Mouse (Mus musculus) kidney, postnatal 4 days (tissue): ENCODE data around the gene B4galnt4.

ENCODE experiments used
- DNase-seq, 2 experiments: peaks; one replicate each; pipeline ENCODE4 v3.0.0; 2021; ENCODE audit warnings: mixed read lengths in 2 of 2

B4galnt4 gene

DNA sequence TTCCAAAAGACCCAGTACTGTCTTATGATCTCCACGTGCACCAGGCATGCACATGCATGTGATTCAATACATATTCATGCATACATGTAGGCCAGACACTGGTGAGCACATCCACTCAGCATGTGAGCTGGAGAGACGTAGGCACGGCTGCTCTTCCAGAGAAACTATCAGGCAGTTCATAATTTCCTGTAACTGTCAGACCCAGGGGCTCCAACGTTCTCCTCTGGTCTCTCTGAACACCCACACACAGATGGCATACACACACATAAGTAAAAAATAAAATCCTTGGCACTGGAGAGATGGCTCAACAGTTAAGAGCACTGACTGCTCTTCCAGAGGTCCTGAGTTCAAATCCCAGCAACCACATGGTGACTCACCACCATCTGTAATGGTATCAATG is 12.9 kb downstream of the B4galnt4 start:
- no peak for DNase-seq

DNA sequence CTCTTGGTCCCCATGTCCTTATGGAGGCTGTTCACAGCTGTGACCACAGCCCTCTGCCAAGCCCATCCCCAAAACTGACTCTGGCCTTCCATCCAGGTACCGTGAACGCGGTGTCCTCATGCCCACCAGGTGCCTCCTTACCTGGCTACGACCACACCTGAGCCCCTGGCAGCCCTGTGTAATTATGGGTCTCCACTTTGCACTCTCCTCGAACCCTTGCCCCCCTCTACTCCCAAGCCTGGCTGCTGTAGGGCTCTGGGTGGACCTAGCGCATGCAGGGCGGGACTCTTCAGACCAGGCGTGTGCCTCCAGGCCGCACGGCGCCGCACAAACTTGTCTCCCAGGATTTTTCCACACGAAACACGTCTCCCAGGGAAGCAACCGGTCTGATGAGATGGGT is 16.9 kb downstream of the B4galnt4 start, which contains the start of gene Pkp3:
TSS of gene Pkp3 (plus strand) at position 378 of the 400 bp plus-strand sequence.
- DNase-seq = no peak

DNA sequence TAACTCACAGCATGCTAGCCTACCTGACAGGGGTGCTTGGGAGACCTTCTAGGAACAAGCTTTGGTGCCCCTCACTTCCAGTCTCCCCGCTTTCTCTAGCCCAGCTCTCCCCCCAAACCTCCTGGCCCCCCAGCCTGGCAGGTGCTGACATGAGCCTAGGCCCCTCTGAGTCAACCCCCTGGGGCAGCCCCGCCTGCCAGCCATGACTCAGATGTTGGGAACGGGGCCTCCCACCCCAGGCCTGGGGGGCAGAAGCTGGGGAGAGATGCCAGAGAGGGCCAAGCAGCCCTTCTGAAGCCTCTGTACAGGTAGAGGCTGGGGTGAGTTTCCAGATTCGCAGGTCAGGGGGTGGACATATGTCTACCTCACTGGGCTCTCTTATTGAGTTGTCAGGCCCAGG is 18.0 kb downstream of the B4galnt4 start:
- DNase-seq = no peak

DNA sequence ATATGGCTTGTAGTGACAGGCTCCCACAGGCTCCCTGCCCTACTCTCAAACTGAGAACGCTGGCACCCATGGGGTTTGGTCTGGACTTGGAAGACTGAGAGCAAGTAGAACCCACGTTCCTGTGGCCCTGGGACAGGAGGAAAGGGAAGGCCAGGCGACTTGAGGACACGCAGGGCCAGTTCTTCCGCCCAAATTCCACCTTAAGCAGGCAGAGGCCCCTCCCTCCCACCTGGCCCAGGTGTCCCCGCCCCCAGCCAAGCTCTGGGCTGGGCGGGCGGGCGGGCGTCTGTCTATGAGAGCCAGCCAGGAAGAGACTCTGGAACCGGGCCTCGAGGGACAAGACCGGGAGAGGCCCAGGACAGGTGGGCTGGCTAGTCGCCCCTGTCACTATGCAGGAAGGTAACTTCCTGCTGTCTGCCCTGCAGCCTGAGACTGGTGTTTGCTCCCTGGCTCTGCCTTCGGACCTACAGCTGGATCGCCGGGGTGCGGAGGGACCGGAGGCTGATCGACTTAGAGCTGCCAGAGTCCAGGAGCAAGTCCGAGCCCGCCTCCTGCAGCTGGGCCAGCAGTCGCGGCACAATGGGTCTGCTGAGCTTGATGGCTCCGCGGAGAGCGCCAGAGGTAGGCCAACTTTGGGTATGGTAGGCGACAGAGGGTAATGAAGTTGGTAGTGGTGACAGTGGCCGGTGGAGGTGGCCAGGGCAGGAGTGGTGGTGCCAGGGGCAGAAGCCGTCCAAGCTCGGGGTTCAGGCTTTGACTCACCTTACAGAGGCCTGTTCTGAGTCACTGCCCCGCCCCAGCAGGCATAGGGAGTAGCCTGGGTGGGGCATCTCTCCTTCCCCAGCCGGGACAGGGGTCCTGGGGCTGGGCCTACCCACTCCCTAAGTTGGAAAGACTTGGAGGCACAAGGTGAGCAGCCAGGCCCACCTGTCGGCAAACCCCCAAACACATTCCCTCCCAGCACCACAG is 18.9 kb downstream of the B4galnt4 start:
- peak; percentile 52 to 73 for DNase-seq

DNA sequence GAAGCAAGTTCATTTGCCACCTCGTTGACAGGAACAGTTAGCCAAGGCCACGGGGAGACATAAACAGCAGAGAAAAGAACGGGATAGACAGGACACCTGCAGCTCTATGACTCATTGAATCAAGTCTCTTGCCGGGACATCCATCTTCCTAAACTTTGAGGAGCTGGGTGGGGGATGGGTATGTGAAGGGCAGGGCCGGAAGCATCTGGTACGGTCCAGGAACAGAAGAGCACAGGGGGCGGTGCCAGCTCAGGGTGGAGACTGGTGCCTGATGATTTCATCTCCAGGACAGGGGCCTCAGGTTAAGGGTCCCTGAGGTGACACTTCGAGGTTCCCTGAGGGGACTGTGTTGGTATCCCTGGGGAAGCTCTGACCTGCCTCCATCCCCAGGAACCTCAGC is 27.0 kb downstream of the B4galnt4 start:
- no peak for DNase-seq

DNA sequence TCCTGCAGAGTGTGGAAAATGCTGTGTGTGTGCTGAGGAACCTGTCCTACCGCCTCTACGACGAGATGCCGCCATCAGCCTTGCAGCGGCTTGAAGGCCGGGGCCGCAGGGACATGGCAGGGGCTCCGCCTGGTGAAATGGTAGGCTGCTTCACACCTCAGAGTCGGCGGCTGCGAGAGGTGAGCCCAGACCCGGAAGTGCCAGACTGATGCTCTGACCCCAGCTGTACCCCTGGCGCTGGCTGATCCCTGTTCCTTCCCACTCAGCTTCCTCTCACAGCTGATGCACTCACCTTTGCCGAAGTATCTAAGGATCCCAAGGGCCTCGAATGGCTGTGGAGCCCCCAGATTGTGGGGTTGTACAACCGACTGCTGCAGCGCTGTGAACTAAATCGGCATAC is 27.6 kb downstream of the B4galnt4 start:
- no peak for DNase-seq

DNA sequence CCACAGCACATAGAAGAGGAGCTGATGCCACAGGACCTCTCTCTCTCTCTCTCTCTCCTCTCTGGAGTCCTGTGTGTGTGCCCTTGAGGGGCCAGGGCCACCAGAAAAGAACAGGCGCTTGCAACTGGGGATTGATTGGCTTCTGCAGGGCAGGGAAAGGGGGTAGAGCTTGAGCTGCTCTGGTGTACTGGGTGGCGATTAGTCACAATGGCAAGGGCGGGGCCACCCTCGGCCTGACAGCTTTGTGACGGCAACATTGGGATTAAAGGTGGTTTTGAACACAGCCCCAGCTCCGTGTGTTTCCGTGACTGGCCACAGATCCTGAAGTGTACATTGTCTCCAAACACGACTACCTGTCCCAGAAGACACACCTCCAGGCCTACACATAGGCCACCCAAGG is 29.3 kb downstream of the B4galnt4 start:
- no peak for DNase-seq

DNA sequence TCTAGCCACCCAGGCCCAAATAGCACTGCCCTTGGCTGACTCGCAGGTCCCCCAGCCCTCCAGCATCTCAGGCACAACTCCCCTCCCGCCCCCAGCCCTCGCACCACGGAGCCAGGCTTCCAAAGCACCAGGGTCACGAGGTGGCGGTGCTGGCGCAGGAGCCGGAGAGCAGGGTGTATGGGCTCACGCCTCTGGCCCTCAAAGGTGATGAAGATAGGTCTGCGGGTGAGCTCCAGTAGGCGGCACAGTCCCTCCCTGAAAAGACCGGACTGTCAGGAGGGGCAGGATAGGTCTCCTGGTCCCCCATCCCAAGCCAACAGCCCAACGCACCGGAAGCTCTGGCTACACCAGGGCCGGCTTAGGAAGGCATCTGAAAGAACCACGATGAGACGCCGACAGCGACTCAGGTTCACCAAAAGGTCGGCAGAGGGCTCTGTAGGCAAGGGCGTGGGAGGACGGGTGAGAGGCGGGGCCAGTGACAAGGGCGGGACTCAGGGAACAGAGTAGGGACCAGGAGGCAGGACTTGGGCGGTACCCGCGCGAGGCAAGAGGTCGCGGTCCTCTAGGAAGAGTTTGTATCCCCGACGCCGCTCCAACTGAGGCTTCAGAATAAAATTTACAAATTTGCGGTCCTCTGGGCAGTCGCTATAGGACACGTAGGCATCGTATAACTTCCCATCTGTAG is 31.3 kb downstream of the B4galnt4 start:
- DNase-seq = peak; percentile 87 to 92

DNA sequence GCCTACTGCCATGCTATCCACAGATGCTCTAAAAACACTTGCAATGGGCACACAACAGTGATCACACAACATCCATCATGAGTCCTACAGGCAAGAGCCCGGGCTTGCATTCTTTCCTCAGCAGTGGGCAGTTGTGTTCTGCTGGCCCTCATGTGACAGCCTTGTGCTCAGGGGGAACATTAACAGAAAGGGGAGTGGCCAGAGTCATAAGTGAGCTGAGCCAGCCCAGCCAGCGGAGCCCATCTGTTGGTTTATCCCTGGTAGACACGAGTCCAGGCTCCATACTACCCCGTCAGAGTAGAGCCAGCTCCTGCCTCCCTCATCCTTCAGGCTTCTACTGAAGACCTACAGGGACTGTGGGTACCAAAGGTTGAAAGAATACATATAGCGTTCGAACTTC is 33.0 kb downstream of the B4galnt4 start:
- DNase-seq = peak; percentile 59 to 71

DNA sequence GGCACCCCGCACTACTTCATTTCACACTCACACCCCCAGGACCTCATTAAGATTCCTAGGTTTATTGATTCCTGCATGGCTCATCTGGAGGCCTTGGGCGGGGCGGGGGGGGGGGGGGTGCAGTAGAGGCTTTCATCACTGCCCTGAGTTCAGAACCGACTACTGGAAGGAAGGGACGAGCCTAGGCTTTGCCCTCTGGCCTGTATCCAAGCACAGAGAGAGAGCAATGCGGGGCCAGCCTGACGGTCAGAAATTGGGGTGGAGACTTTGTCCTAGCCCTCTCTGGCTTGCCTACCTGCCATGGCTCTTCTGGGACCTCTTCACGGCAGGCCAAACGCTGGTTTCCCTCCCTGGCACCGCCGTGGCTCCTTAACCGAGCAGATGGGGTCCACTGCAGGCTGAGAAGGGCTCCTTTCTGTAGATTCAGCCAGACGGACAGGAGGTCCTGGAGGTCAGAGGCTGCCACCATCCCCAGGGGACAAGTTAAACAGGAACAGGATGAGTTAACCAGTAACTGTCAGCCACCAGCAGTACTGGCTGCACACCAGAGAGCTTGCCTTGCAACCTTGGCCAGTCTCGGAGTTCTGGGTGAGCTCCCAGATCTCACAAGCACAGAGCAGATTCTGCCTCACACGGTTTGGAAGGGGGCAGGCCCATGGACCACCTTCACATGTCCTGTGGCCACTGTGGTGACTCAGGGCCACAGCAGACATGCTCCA is 33.7 kb downstream of the B4galnt4 start:
- peak; percentile 55 to 77 for DNase-seq

DNA sequence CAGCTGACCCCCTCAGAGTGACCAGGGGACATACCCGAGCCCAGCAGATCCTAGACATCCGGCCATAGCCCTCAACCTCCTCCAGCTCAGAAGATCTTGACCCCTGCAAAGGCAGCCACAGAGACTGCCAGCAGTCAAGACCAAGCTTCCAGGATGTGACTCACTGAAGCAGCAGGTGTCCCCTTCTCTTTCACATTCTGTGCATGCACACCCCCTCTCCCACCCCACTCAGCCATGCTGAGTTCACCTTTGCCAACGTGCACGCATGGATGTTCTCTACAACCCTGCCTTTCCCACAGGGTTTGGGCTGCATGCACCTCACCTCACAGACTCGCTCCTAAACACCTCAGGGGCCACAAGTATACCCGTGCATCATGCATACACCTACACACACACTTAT is 35.1 kb downstream of the B4galnt4 start:
- no peak for DNase-seq

DNA sequence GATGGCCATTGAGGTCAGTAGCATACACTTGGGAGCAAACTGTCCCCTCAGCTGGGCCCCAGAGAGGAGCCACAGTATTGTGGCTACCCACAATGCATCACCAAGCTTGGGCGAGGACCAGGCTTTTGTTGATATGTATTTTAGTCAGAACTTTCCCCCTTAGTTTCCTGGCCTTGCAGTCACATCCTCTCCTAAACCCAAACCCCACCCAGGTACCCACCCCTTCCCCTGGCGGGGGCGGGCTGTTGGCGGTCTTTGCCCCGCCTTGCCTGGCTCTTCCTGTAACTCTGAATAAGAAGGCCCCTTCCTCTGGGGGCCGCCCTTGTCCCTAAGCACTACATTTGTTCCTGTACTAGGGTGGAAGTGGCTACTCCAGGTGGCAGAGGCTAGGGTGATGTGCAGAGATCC is 35.7 kb downstream of the B4galnt4 start:
- DNase-seq = peak; percentile 63 to 79

DNA sequence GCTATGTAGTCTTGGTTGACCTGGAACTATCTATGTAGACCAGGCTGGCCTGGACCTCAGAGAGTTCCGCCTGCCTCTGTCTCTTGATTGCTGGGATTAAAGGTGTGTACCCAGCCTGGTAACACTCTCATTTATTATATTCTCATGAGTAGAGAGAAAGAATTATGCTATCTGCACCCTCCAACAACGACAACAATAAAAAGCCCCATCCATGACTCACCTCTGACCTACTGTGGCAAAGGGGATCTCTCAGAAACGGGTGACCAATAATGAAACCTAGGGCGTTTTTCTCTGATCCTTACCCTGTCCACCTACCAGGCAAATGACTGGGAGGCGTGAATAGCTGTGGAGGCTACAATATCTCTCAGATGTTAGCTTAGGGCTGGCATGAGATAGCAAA is 36.3 kb downstream of the B4galnt4 start:
- DNase-seq = no peak

DNA sequence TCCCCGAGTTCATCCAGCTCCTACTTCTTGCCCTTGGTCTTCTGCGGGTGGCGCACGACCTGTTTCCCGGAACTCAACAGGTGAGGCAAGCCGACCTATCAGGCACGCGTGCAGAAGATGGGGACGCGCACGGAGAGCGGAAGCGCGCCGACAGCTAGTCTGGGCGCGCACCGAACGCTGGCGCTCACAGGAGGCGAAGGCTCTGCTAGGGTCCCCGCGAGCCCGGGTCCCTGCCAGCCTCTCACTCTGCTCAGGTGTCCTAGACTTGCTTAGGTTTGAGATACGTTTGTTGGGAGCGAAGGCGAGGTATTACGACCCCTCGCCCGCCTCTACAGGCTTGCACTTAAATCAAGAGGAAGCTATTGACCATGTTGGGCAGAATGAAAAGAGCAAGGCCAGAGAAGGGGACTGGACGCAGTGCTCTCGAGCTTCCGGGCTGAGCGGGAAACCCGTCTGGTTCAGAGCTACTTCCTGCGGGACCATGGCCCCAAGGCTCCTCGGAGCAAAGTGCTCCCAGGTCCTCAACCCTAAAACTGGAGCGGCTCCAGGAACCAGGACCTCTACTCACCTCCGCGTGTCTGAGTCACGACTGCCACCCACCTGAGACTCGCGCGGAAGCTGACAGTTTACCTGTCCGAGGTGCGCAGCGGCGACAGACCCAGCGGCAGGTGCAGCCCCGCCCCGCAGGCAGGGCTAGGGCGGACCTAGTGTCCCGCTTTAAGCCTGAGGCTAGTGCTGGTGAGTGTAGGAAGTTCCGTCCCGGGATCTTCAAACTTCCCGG is 39.2 kb downstream of the B4galnt4 start, which contains the start of gene Sigirr:
TSS of gene Sigirr (minus strand) at position 662 of the 781 bp plus-strand sequence.
- DNase-seq = peak; percentile 66 to 78

DNA sequence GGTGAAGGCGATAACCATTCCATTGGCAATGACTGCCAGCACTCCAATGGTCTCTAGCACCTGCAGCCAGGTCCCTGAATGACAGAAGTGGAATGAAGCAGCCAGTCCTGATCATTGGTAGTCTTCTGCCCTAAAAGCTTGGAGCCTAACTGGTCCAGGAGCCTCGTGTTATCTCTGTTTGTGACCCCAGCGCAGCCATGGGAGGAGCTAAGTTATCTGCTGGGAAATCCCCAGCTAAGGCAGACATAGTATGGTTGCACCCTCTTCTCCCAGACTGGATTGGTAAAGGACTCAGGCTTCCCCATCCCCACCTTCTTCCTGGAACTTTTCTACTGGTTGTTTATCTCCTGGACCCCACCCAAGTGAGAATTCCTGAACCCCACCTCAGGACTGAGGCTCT is 42.3 kb downstream of the B4galnt4 start:
- DNase-seq = no peak

DNA sequence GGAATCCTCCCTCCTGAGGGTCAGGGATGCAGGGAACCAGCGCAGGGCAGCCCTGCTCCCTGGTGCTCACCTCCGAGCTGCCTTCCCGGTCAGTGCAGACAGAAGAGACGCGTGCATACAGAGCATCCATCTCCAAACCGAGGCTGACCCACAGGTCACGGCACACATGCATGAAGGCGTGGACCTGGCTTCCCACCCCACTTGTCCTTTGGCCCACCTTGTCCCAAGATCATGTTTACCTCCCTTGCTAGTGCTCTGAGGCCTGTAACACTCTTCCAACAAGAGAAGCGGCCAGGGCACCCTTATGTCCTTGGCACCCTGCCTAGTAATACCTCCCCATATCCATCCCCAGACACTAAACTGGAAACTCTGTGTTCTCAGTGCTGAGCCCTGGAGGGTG is 55.0 kb downstream of the B4galnt4 start:
- no peak for DNase-seq

DNA sequence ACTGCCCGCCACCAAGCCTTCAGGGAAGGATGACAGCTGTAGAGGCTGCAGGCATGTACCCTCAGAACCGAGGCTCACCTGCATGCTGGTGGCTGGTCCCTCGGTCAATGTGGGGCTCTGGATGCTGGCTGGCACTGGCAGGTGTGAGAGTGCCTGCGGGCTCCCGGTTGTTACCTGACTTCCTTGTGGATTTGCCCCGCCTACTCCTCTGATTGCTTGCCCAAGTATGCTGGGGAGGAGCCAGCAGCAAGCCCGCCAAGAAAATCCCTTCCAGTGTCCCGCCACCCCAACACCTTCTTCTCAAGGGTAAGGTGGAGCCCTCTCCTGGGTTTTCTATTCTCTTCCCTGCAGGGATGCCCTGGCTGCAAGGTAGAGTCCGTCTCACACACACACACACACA is 56.7 kb downstream of the B4galnt4 start, which contains the start of gene Ano9:
TSS of gene Ano9 (minus strand) at position 171 of the 400 bp plus-strand sequence.
- DNase-seq = peak; percentile 55 to 72

DNA sequence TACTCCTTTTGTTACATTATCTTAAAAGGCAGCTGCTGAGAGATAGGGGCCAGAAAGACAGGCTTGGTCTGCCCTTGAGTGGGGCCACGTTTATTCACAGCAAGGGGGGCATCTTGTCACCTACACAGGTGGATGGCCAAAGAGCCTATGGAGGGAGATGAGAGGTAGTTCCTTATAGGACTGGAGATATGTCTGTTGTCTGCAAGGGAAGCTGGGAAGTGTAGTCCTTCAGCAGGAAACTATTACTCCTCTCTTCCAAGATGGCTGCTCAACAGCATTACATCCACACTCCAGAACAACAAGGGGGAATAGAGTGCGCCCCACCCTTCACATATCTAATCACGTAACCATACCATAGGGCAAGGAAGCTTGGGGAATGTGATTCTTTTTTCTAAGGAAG is 58.6 kb downstream of the B4galnt4 start:
- DNase-seq = no peak

DNA sequence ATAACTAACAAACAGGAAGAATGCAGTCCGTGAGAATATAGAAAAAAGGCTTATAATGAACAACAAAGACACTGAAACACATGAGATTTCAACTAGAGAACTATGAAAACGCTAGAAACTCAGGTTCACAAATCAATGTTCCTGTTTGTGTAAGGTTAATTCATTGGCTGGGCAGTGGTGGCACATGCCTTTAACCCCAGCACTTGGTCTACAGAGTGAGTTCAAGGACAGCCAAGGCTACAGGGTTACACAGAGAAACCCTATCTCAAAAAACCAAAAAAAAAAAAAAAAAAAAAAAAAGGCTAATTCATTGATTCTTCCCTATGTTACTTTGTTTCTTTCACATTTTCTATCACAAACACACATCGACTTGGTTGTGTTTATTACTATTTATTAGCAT is 59.7 kb downstream of the B4galnt4 start:
- DNase-seq = no peak

DNA sequence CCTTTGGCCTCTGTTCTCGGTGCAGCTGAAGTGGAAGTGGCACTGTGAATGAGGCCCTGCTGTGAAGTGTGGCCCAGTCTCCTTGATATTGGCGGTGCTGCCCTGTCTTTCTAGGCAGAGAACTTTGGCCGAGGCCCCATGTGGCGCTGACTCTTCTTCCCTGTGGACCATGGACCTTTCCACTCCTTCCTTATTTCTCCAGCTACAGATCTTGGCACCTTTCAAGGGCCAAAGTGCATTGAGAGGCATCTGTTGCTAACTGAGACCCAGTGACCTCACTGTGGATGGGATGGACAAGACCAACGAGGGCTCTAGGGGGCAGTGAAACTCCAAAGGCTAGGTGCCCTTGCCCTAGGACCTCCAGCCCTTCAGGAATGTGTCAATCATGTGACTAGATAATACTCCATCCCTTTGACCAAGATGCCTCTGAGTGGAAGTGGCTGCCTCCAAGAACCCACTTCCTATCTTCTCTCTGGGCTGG is 60.2 kb downstream of the B4galnt4 start:
- DNase-seq = peak; percentile 32 to 64
